Mouse (Mus musculus): ENCODE results near the gene Batf2. TPM values are rescaled to one million over a fixed set of nuclear protein-coding genes. Genes with fewer than 3 reads are reported as not detected.

Gene Batf2
- polyA plus RNA-seq, 1 experiment from 2014 or later = 1.3 TPM

DNA sequence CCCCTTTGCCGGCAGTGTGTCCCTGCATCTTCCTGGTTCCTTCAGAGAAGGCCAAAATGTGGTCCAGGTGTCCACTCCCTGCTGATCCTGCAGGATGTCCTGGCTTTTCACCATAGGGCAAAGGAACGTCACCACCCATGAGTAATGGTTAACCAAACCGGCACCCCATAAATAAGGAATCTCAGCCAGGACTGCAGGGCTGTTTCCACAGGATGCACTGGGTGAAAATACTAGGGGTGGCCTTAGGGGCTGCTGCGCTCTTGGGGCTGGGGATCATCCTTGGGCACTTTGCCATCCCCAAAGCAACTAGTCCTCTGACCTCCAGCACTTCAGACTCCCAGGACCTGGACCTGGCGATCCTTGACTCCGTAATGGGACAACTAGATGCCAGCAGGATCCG, 35.2 kb upstream of the Batf2 start, which contains the start of gene Naaladl1:
TSS of gene Naaladl1 (plus strand) at position 197 of the 400 bp plus-strand sequence.
- TF ChIP-seq CTCF (IDR thresholded peaks at IDR 0.05; ENCODE audit: low read depth) = no peak
- Histone ChIP-seq H3K4me2 (replicated peaks; ENCODE audit: low read depth) (peak within 1 kb of the TSS; percentile 63), H3K36me3 (ENCODE audit: control insufficient read depth, insufficient read depth) (peaks cover 5% of the 10 kb centered on the region; the same call in 1 of the 2 replicates), H3K4me3 (ENCODE audit: low read depth, low read length) (peak within 1 kb of the TSS; percentile 36), H3K27ac (ENCODE audit: low read depth, low read length) (peak within 1 kb of the TSS; percentile 50), H3K27me3 (replicated peaks; ENCODE audit: control insufficient read depth, insufficient read depth, low read length) (no peaks in the 10 kb centered on the region), H3K9ac (ENCODE audit: low read depth, low read length) (no peak within 1 kb of the TSS), H3K4me1 (replicated peaks; ENCODE audit: control insufficient read depth, insufficient read depth, low read length) (0 out of 2 replicates have a peak, but pooled peaks cover 5% of the 10 kb centered on the region), H3K9me3 (ENCODE audit: control insufficient read depth) (no peaks in the 10 kb centered on the region)
- WGBS = 46% methylated on average over 7 of the region's 7 CpGs
- peak; percentile 40; the same call in 1 of the 2 replicates for ATAC-seq

DNA sequence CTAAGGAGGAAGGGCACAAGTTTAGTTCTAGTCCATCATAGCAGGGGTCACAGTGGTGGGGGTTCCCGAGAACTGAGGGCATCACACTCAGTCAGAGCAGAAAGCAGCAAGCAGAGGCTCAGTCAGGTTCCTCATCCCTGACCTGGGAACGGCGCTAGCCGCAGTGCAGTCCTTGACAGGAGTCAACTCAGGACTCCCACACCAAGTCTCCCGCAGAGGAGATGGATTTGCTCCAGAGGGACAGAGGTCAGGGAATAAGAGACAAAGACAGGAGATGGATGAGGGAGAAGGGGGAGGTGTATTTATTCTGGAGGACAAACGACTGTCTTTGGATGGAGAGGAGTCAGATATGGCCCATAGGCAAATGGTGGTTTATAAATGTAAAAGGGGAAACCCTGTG, 27.7 kb upstream of the Batf2 start:
- no peak overlapping the region for H3K4me3 ChIP-seq (ENCODE audit: low read depth, low read length)
- H3K36me3 ChIP-seq (ENCODE audit: control insufficient read depth, insufficient read depth) = peaks cover 45% of the 10 kb centered on the region
- WGBS = 51% methylated on average over 6 of the region's 6 CpGs
- H3K9ac ChIP-seq (ENCODE audit: low read depth, low read length) = no peak overlapping the region
- no peak for ATAC-seq
- no peak overlapping the region for H3K27ac ChIP-seq (ENCODE audit: low read depth, low read length)
- no peaks in the 10 kb centered on the region; the same call in 1 of the 2 replicates for H3K4me1 ChIP-seq (replicated peaks; ENCODE audit: control insufficient read depth, insufficient read depth, low read length)
- no peak for TF ChIP-seq CTCF (IDR thresholded peaks at IDR 0.05; ENCODE audit: low read depth)
- H3K27me3 ChIP-seq (replicated peaks; ENCODE audit: control insufficient read depth, insufficient read depth, low read length) = no peaks in the 10 kb centered on the region
- H3K4me2 ChIP-seq (replicated peaks; ENCODE audit: low read depth) = no peak overlapping the region
- H3K9me3 ChIP-seq (ENCODE audit: control insufficient read depth) = no peaks in the 10 kb centered on the region

DNA sequence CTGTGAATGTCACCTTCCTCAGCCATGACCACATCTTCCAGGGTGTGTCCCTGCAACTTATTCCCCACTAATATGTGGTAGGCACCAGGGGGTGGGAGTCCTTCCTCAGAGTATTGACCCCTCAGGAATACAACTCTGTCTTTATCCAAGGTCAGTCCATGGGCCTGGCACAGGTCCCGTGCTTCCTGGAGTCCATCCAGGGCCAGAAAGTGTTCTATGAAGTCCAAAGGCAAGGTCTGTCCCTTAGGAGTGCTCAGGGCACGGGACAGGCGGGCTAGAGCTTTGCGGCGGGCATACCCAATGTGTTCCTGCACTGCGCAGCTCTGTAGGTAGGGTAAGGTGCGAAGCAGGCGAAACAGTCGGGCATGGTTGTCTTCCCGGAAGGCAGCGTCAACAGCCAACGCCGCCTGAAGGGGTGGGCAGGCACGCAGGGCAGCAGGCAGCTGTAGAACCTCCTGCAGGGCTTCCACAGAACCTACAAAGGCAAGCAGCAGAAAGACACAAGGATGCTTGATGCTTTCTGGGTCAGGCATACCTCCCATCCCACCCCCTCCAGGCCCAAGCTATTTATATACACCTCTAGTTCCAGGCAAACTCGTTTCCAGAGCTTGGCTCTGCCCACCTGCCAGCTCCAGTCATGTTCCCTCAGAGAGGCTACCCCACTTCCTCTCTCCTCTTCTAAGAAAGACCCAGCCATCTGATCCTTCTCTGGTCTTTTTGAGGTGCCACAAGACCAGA, 24.5 kb upstream of the Batf2 start:
- no peak overlapping the region for H3K9ac ChIP-seq (ENCODE audit: low read depth, low read length)
- H3K4me1 ChIP-seq (replicated peaks; ENCODE audit: control insufficient read depth, insufficient read depth, low read length) = no peaks in the 10 kb centered on the region; the same call in 1 of the 2 replicates
- H3K27ac ChIP-seq (ENCODE audit: low read depth, low read length) = no peak overlapping the region
- H3K36me3 ChIP-seq (ENCODE audit: control insufficient read depth, insufficient read depth) = peaks cover 41% of the 10 kb centered on the region
- H3K4me2 ChIP-seq (replicated peaks; ENCODE audit: low read depth) = no peak overlapping the region; the same call in 1 of the 2 replicates
- H3K27me3 ChIP-seq (replicated peaks; ENCODE audit: control insufficient read depth, insufficient read depth, low read length) = no peaks in the 10 kb centered on the region
- no peaks in the 10 kb centered on the region for H3K9me3 ChIP-seq (ENCODE audit: control insufficient read depth)
- H3K4me3 ChIP-seq (ENCODE audit: low read depth, low read length) = no peak overlapping the region
- no peak for ATAC-seq
- TF ChIP-seq CTCF (IDR thresholded peaks at IDR 0.05; ENCODE audit: low read depth) = no peak
- WGBS = 87% methylated on average over 15 of the region's 15 CpGs

GRCm38 (mm10) chr19:6117346-6117985, 23.3 kb upstream of the Batf2 start:
- peak overlapping the region; percentile 91 for H3K27ac ChIP-seq (ENCODE audit: low read depth, low read length)
- peak overlapping the region; percentile 98 for H3K4me2 ChIP-seq (replicated peaks; ENCODE audit: low read depth)
- WGBS = 3% methylated on average over 32 of the region's 32 CpGs
- no peaks in the 10 kb centered on the region; the same call in 1 of the 2 replicates for H3K4me1 ChIP-seq (replicated peaks; ENCODE audit: control insufficient read depth, insufficient read depth, low read length)
- H3K9me3 ChIP-seq (ENCODE audit: control insufficient read depth) = no peaks in the 10 kb centered on the region
- H3K27me3 ChIP-seq (replicated peaks; ENCODE audit: control insufficient read depth, insufficient read depth, low read length) = no peaks in the 10 kb centered on the region
- ATAC-seq = no peak
- H3K4me3 ChIP-seq (ENCODE audit: low read depth, low read length) = peak overlapping the region; percentile 73
- no peak for TF ChIP-seq CTCF (IDR thresholded peaks at IDR 0.05; ENCODE audit: low read depth)
- H3K9ac ChIP-seq (ENCODE audit: low read depth, low read length) = peak overlapping the region; percentile 78
- H3K36me3 ChIP-seq (ENCODE audit: control insufficient read depth, insufficient read depth) = peaks cover 37% of the 10 kb centered on the region

- H3K36me3 ChIP-seq (ENCODE audit: control insufficient read depth, insufficient read depth) = peaks cover 30% of the 10 kb centered on the region
- WGBS = under 1% methylated on average over 74 of the region's 77 CpGs
- peak; percentile 81 for ATAC-seq
Observed at GRCm38 (mm10) chr19:6117986-6118676, 22.7 kb upstream of the Batf2 start, which contains the start of gene Sac3d1. Sac3d1 (minus strand) TSS chr19:6118650.

More at GRCm38 (mm10) chr19:6117986-6118676, 22.7 kb upstream of the Batf2 start, which contains the start of gene Sac3d1:
- Histone ChIP-seq H3K4me2 (replicated peaks; ENCODE audit: low read depth) (peak within 1 kb of the TSS; percentile 98), H3K9ac (ENCODE audit: low read depth, low read length) (peak within 1 kb of the TSS; percentile 78), H3K4me3 (ENCODE audit: low read depth, low read length) (peak within 1 kb of the TSS; percentile 73), H3K27me3 (replicated peaks; ENCODE audit: control insufficient read depth, insufficient read depth, low read length) (no peaks in the 10 kb centered on the region), H3K4me1 (replicated peaks; ENCODE audit: control insufficient read depth, insufficient read depth, low read length) (no peaks in the 10 kb centered on the region; the same call in 1 of the 2 replicates), H3K9me3 (ENCODE audit: control insufficient read depth) (no peaks in the 10 kb centered on the region), H3K27ac (ENCODE audit: low read depth, low read length) (peak within 1 kb of the TSS; percentile 91)
- no peak; the same call in none of the 2 replicates for TF ChIP-seq CTCF (IDR thresholded peaks at IDR 0.05; ENCODE audit: low read depth)

Measured in intestine, postnatal 0 days (tissue).